Mouse (Mus musculus) left cerebral cortex, postnatal 14 days (tissue): ENCODE measurements around the gene Tiam1. TPM values are rescaled to one million over a fixed set of nuclear protein-coding genes. Genes with fewer than 3 reads are reported as not detected.

ENCODE experiments used
- DNase-seq, 2 experiments: peaks; one replicate each; pipeline ENCODE4 v3.0.0; 2021 to 2022; ENCODE audit warnings: low spot score in 2 of 2, mixed read lengths in 1 of 2
- intact Hi-C: fragments of 180-260 bp; cut with DNase I; formaldehyde crosslinking; loops from one replicate; pipeline ENCODE4 v1.15.1; 2025
- total RNA-seq, 2 experiments: library from RNA; stranded (reverse); gene quantifications; 2 replicates each; pipeline ENCODE4 v1.2.3; 2021

Tiam1 gene
- total RNA-seq, 2 experiments from 2014 or later: 88.5 to 101 TPM

GRCm38 (mm10) chr16:89980075-89980744, 163.4 kb downstream of the Tiam1 start:
- DNase-seq: no peak
- intact Hi-C loops: no loop called here

DNA sequence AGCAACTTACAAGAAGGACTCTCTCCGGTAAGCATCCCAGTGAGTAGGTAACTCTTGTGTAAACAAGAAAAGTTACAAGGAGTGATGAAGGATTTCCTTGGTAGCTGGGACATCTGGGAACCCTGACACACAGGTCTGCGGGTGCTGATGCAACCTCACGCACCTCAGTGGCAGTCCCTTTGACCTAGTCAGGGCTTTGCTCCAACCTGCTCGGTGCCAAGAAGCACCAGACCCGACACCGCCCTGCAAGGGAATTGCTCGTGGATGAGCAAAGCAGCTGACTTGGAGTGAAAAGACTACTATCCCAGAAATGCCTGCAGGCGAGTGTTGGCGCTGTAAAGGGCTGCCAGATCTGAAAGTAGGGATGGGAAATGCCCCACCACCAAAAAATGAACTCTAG, 168.1 kb downstream of the Tiam1 start:
- intact Hi-C loops: no loop called here

GRCm38 (mm10) chr16:89973814-89974712, 169.5 kb downstream of the Tiam1 start:
- DNase-seq: no peak
- intact Hi-C loops: no loop called here

More for the DNA sequence above, 168.1 kb downstream of the Tiam1 start:
- DNase-seq: no peak

DNA sequence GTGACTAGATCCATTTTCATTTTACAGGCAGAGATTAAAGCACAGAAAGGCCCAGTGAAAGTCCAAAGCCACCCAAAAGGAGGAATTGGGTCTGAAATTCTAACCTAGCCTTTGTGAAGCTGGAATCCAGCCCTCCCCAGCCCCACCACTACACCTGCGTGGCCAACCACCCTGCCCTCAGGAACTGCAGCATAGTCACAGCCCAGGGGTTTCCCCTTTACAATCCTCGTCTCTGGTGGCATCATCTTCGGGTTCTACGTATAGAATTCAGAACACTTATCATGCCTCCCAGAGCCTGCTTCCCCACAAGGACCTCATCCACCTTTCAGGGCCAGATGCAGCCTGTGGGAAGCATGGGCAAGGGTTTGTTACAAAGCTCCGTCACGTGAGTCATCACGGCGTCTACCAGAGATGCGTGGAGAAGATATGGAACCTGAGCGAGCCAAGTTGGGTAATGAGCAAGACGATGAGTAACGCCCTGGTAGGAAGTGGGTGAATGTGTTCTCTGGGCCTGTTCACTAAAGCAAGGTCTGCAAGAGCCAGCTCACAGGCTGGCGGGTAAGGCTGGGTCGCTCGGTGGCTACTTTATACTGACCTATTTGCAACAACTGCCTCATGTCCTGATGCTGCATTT, 170.6 kb downstream of the Tiam1 start:
- intact Hi-C loops: no loop called here
- DNase-seq: no peak

DNA sequence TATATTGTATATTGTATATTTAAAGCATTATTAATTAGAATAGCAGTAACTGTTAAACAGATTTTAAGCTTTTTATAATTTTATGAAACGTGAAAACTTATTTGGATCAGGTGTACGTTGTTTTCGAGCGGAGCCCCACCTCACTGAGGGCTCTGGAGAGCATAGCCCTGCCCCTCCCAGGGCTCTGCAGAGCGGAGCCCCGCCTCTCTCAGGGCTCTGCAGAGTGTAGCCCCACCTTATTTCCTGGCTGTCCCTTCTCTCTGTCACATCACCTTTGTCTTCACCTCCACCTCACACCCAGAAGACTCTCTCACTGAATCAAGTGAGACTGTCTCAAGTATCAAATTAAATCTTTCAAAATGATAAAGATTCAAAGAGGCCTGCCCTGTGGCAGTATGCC, 171.6 kb downstream of the Tiam1 start:
- DNase-seq: no peak
- intact Hi-C loops: no loop called here

DNA sequence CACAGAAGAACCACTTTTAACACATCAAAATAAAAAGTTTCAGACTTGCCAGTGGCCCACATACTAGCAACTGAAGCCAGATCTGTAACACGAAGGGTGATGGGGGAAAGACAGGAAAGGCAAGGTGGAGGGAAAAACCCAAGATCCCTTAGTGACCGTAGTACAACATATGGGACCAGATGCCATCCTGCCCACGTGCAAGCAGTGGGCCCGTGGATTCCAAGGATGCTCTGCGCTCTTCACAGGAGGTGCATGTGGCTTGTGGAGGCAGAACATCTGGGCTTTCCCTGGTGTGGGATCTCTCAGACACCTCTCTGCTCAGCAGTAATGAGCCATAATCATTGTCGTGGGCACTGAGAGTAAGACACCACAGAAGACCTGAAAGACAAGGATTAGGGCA, 175.5 kb downstream of the Tiam1 start:
- intact Hi-C loops: no loop called here

GRCm38 (mm10) chr16:89962876-89963275, 180.7 kb downstream of the Tiam1 start:
- DNase-seq: no peak
- intact Hi-C loops: no loop called here

More for the DNA sequence above, 175.5 kb downstream of the Tiam1 start:
- peak; percentile 47 to 72 for DNase-seq

DNA sequence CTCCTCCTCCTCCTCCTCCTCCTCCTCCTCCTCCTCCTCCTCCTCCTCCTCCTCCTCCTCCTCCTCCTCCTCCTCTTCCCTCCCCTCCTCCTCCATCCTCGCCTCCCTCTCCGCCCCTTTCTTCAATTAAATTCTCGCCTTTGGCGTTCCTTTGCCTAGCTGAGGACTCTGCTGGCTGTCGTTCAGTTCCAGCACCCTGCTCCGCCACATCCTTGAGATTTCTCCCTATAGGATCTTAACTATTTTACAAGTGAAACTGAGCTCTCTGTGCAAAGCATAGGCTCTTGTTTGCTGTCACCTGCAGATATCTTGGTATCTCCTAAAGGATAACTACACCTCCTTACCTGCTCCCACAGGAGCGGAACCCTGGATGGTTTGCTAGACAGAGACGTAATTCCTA, 182.7 kb downstream of the Tiam1 start:
- no peak for DNase-seq
- intact Hi-C loops: no loop called here

DNA sequence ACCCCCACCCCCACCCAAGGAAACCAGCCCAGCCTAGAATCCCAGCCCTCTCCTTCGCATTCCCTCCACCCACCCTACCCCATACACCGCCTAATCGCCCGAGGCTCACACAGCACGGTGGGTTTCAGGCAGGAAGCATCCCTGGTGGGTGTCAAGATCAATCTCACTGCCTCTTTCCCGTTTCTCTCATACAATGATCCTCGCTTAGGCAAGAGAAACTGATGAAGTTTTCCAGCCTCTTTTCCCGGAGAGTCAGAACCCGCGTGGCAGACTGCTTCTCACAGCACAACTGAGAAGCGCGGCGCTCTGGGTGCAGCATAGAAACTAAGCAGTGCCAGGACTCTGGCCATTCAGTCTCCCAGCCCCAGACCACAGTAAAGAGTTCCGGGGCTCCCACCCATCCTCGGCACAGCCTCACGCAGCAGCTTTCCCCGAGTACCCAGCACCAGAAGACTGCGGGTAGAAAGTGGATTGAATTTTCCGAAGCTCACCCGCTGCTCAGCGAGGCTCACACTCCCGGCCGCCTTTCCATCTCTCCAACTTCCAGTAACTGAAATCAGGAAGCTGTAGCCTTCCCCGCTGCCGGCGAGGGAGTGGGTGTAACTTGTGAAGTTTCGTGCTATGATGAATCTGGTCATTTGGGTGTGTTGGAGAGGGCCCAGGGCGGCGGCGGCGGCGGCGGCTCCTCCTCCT, 183.2 kb downstream of the Tiam1 start:
- DNase-seq: peak; percentile 62 to 78

DNA sequence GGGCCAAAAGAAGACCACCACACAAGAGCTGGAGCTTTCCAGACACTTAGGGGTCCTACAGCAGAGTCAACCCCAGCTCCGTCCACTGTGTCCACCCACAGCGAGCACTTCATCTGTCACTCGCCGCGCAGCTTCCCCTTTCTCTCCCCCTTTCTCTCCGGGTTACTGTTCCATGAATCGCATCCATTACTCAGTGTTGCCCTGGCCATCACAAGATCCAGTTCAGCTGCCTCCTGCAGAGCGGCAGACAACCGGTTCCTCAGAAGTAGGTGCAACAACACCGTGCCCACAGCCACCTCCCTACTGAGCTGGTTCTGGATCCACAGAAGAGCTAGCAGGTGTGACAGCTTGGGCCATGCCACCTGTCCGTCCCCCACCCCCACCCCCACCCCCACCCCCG, 184.6 kb downstream of the Tiam1 start:
- intact Hi-C loops: no loop called here
- no peak for DNase-seq

More for the DNA sequence above, 183.2 kb downstream of the Tiam1 start:
- intact Hi-C loops: no loop called here

DNA sequence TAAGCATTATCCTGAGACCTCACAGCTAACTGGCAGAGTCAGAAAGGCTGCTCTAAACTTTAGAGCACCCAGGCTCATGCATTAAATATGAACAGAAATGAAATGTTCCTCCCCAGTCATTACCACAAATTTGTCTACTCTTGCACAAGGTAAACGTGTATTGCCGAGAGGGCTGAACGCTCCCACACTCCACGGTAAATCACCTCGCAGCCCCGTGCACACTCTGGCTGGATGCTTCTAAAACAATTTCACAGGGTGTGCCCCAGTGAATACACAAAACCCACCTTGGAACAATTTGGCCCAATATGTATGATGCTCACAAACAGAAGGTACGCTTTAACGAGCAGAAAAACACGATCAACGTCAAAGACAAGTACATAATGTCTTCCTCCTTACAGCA, 185.5 kb downstream of the Tiam1 start:
- intact Hi-C loops: no loop called here

GRCm38 (mm10) chr16:89954525-89954924, 189.0 kb downstream of the Tiam1 start:
- DNase-seq: no peak
- intact Hi-C loops: no loop called here

More for the DNA sequence above, 185.5 kb downstream of the Tiam1 start:
- no peak for DNase-seq

- intact Hi-C loops: no loop called here
Observed at GRCm38 (mm10) chr16:89954114-89954513, 189.5 kb downstream of the Tiam1 start.

DNA sequence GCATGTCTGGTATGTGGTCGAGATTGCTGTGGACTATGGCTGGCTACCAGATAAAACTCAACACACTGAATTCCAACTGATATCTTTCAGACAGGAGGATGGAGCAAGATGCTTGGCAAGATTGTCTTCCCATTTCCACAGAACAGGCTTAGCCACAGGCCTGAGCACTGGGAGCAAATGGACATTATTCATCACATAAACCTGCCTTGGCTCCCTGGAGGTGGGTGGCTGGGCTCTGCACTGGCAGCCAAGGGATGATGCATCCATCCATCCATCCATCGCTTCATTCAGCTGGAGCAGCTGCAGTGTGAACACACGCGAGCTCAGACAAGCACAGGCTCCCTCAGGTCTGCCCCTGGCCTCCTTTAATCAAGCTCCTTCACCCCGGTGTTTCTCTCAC, 190.7 kb downstream of the Tiam1 start:
- no peak for DNase-seq
- intact Hi-C loops: no loop called here

More at GRCm38 (mm10) chr16:89954114-89954513, 189.5 kb downstream of the Tiam1 start:
- DNase-seq: no peak

- intact Hi-C loops: no loop called here
- DNase-seq: no peak
Observed at GRCm38 (mm10) chr16:89950754-89951153, 192.8 kb downstream of the Tiam1 start.

DNA sequence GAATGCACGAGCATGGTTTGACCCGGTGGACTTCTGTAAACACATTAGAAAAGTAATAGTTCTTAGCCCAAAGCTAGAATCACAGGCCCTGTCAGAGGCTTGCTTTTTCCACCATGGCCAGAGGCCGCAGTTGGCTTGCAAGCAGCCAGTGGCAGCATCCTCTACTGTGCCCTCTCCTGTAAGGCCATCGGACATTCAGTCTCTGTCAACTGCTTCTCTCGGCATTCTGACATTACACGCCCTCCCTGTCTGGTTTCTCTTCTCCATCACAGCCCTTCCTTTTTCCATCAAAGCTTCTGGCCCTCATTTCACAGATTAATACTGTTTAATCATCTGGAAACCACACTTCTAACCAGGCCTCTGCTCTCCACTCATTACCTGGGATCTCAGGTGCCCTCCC, 193.3 kb downstream of the Tiam1 start:
- no peak for DNase-seq
- intact Hi-C loops: no loop called here

DNA sequence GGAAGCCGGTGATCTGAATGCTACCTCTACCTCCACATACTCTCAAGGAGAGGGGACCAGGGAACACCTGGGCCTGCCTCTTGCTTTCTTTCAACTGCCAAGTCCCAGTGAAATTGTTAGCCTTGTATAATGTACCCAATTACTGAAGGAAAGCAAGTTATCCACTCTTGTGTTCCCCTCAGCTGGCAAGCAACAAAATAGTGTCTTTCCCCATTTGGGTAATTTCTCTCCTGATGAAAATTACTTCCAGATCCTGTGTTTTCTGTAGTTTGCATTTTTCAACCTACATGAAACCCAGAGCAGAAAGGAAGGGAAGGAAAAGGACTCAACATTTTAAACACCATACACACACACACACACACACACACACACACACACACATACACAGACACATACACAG, 195.5 kb downstream of the Tiam1 start:
- intact Hi-C loops: no loop called here
- DNase-seq: no peak

GRCm38 (mm10) chr16:89946816-89947215, 196.8 kb downstream of the Tiam1 start:
- peak in 1 of 2 experiments; percentile 57 for DNase-seq
- intact Hi-C loops: no loop called here

- no peak for DNase-seq
- intact Hi-C loops: loop anchor here (5.0 kb wide), 1 partner anchor 223 kb away; no protein-coding TSS in a partner anchor
Observed at GRCm38 (mm10) chr16:89944604-89945283, 198.8 kb downstream of the Tiam1 start.
